Mouse (Mus musculus): ENCODE results near the gene Cacna2d1. TPM values are rescaled to one million over a fixed set of nuclear protein-coding genes. Genes with fewer than 3 reads are reported as not detected.

The Cacna2d1 gene
- polyA plus RNA-seq, 1 experiment from 2014 or later, result 25.4 TPM

- no peak overlapping the region for H3K9ac ChIP-seq
- WGBS, result 80% methylated on average over 3 of the region's 3 CpGs
- no peaks in the 10 kb centered on the region for H3K4me1 ChIP-seq (replicated peaks)
- no peak overlapping the region for H3K4me3 ChIP-seq
- H3K27ac ChIP-seq (ENCODE audit: poor library complexity, severe bottlenecking), result no peak overlapping the region
- no peak for ATAC-seq (ENCODE audit: insufficient number of reproducible peaks, low FRiP score)
- no peak overlapping the region for H3K4me2 ChIP-seq
- no peaks in the 10 kb centered on the region for H3K9me3 ChIP-seq (replicated peaks)
- no peaks in the 10 kb centered on the region for H3K27me3 ChIP-seq (replicated peaks)
- H3K36me3 ChIP-seq, result peaks cover 12% of the 10 kb centered on the region; the same call in 1 of the 2 replicates
Observed at GRCm38 (mm10) chr5:16355816-16356215, 421.3 kb downstream of the Cacna2d1 start.

DNA sequence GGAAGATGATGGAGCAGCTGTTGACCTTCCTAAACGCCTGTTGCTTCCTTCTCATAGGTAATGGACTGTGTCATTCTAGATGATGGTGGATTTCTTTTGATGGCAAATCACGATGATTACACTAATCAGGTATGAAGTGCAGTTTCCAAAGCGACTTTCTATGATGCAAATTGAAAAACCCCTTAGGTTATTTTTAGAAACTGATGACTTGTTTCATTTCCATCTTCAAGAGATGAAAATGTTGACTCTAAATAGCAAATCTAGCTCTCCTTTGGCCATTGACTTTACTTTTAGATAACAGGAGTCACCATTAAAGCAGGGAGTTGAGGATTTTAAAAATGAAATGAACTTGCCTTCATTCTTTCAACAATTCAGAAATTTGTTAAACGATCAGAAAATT is 423.2 kb downstream of the Cacna2d1 start:
- Histone ChIP-seq H3K4me1 (replicated peaks) (no peaks in the 10 kb centered on the region), H3K36me3 (peaks cover 16% of the 10 kb centered on the region; the same call in 1 of the 2 replicates), H3K4me3 (no peak overlapping the region), H3K27ac (ENCODE audit: poor library complexity, severe bottlenecking) (no peak overlapping the region), H3K9ac (no peak overlapping the region), H3K27me3 (replicated peaks) (no peaks in the 10 kb centered on the region), H3K9me3 (replicated peaks) (no peaks in the 10 kb centered on the region), H3K4me2 (no peak overlapping the region)
- WGBS, result 74% methylated on average over 4 of the region's 4 CpGs
- no peak for ATAC-seq (ENCODE audit: insufficient number of reproducible peaks, low FRiP score)

DNA sequence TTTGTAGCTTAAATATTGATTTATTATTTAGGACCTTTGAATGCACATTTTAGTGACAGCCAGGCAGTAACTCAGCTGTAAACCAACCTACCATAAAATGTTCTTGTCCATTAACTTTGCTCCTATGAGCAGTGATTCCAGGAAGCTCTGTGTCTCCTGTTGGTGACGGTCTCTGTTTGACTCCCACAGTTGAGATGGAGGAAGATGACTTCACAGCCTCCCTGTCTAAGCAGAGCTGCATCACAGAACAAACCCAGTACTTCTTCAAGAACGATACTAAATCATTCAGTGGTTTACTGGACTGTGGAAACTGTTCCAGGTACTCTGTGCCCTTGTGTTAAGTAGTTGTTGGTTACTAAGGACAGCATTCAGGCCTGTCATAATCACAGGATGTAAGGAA is 427.6 kb downstream of the Cacna2d1 start:
- Histone ChIP-seq H3K27me3 (replicated peaks) (no peaks in the 10 kb centered on the region), H3K9me3 (replicated peaks) (no peaks in the 10 kb centered on the region), H3K27ac (ENCODE audit: poor library complexity, severe bottlenecking) (no peak overlapping the region), H3K36me3 (peaks cover 14% of the 10 kb centered on the region; the same call in 1 of the 2 replicates), H3K4me1 (replicated peaks) (no peaks in the 10 kb centered on the region), H3K9ac (no peak overlapping the region), H3K4me3 (no peak overlapping the region), H3K4me2 (no peak overlapping the region)
- ATAC-seq (ENCODE audit: insufficient number of reproducible peaks, low FRiP score), result no peak
- 79% methylated on average over 2 of the region's 2 CpGs for WGBS

DNA sequence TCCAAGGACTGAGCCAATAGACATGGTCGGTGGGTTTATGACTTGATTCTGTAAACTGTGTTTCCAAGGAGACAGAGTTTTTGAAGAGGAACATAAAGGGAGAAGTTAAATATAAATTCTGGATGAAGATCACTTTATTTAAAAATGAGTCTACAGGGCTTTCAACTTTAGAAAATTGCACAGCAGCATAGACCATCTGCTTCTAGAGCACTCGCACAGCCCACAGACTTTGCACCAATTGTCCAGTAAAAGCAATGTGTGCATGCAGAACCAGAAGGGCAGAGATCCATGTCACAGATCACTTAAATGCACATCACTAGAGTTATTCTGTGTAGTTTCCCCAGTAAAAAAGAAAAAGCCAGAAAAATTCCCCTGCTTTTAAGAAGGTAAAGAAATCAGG is 428.7 kb downstream of the Cacna2d1 start:
- H3K9me3 ChIP-seq (replicated peaks), result no peaks in the 10 kb centered on the region
- 86% methylated on average over 2 of the region's 2 CpGs for WGBS

GRCm38 (mm10) chr5:16370706-16371105 is 436.2 kb downstream of the Cacna2d1 start:
- Histone ChIP-seq H3K9me3 (replicated peaks) (no peaks in the 10 kb centered on the region), H3K9ac (no peak overlapping the region), H3K36me3 (peaks cover 5% of the 10 kb centered on the region), H3K27ac (ENCODE audit: poor library complexity, severe bottlenecking) (no peak overlapping the region), H3K4me1 (replicated peaks) (no peaks in the 10 kb centered on the region), H3K4me2 (no peak overlapping the region), H3K27me3 (replicated peaks) (no peaks in the 10 kb centered on the region), H3K4me3 (no peak overlapping the region)
- no peak for ATAC-seq (ENCODE audit: insufficient number of reproducible peaks, low FRiP score)
- WGBS, result 89% methylated on average over 8 of the region's 8 CpGs

More for the DNA sequence above, 428.7 kb downstream of the Cacna2d1 start:
- Histone ChIP-seq H3K4me3 (no peak overlapping the region), H3K36me3 (peaks cover 14% of the 10 kb centered on the region; the same call in 1 of the 2 replicates), H3K9ac (no peak overlapping the region), H3K27ac (ENCODE audit: poor library complexity, severe bottlenecking) (no peak overlapping the region), H3K4me2 (no peak overlapping the region), H3K27me3 (replicated peaks) (no peaks in the 10 kb centered on the region), H3K4me1 (replicated peaks) (no peaks in the 10 kb centered on the region)
- no peak for ATAC-seq (ENCODE audit: insufficient number of reproducible peaks, low FRiP score)

- Histone ChIP-seq H3K4me3 (no peak overlapping the region), H3K27ac (ENCODE audit: poor library complexity, severe bottlenecking) (no peak overlapping the region), H3K36me3 (peaks cover 5% of the 10 kb centered on the region), H3K27me3 (replicated peaks) (no peaks in the 10 kb centered on the region), H3K4me1 (replicated peaks) (no peaks in the 10 kb centered on the region), H3K9ac (no peak overlapping the region), H3K9me3 (replicated peaks) (no peaks in the 10 kb centered on the region), H3K4me2 (no peak overlapping the region)
- WGBS, result 86% methylated on average over 4 of the region's 4 CpGs
- ATAC-seq (ENCODE audit: insufficient number of reproducible peaks, low FRiP score), result no peak
Observed at GRCm38 (mm10) chr5:16373966-16374365, 439.5 kb downstream of the Cacna2d1 start.

- Histone ChIP-seq H3K4me2 (no peak overlapping the region), H3K4me1 (replicated peaks) (no peaks in the 10 kb centered on the region), H3K27me3 (replicated peaks) (no peaks in the 10 kb centered on the region), H3K9me3 (replicated peaks) (no peaks in the 10 kb centered on the region; the same call in 1 of the 2 replicates), H3K27ac (ENCODE audit: poor library complexity, severe bottlenecking) (no peak overlapping the region), H3K9ac (no peak overlapping the region), H3K36me3 (no peaks in the 10 kb centered on the region), H3K4me3 (no peak overlapping the region)
- no peak for ATAC-seq (ENCODE audit: insufficient number of reproducible peaks, low FRiP score)
- WGBS, result 60% methylated on average over 3 of the region's 3 CpGs
Observed at GRCm38 (mm10) chr5:16376329-16376908, 441.9 kb downstream of the Cacna2d1 start.

GRCm38 (mm10) chr5:16410011-16410410 is 475.5 kb downstream of the Cacna2d1 start:
- ATAC-seq (ENCODE audit: insufficient number of reproducible peaks, low FRiP score), result no peak
- no peak overlapping the region for H3K4me2 ChIP-seq
- no peaks in the 10 kb centered on the region for H3K27me3 ChIP-seq (replicated peaks)
- no peaks in the 10 kb centered on the region for H3K9me3 ChIP-seq (replicated peaks)
- H3K4me3 ChIP-seq, result no peak overlapping the region
- WGBS, result 61% methylated on average over 8 of the region's 8 CpGs
- no peaks in the 10 kb centered on the region for H3K36me3 ChIP-seq
- H3K9ac ChIP-seq, result no peak overlapping the region
- 0 out of 2 replicates have a peak, but pooled peaks cover 2% of the 10 kb centered on the region for H3K4me1 ChIP-seq (replicated peaks)
- no peak overlapping the region for H3K27ac ChIP-seq (ENCODE audit: poor library complexity, severe bottlenecking)

DNA sequence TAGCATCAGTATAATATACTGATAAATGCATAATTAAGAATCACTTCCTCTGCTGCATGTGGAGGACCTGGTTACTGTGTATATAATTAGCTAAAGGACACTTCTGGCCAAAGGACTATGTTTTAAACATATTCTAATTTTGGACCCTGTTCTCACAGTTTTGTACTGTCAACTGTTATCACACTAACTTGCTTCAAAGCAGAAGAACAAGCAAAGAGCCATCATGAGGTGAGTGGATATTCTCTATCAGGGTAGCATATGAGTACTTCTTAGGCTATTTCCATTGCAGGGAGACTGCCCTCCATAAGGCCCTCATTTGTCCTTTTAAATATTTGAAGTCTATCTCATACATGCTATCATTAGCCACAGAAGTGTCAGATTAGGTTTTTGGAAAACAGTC is 480.2 kb downstream of the Cacna2d1 start:
- H3K36me3 ChIP-seq, result no peaks in the 10 kb centered on the region
- no peak overlapping the region for H3K27ac ChIP-seq (ENCODE audit: poor library complexity, severe bottlenecking)
- no peaks in the 10 kb centered on the region for H3K9me3 ChIP-seq (replicated peaks)
- no peaks in the 10 kb centered on the region for H3K27me3 ChIP-seq (replicated peaks)
- H3K9ac ChIP-seq, result no peak overlapping the region
- 0 out of 2 replicates have a peak, but pooled peaks cover 2% of the 10 kb centered on the region for H3K4me1 ChIP-seq (replicated peaks)
- no peak overlapping the region for H3K4me2 ChIP-seq
- no peak for ATAC-seq (ENCODE audit: insufficient number of reproducible peaks, low FRiP score)
- H3K4me3 ChIP-seq, result no peak overlapping the region

- no peaks in the 10 kb centered on the region for H3K27me3 ChIP-seq (replicated peaks)
- no peak overlapping the region for H3K9ac ChIP-seq
- ATAC-seq (ENCODE audit: insufficient number of reproducible peaks, low FRiP score), result no peak
- no peaks in the 10 kb centered on the region for H3K9me3 ChIP-seq (replicated peaks)
- WGBS, result 47% methylated on average over 1 of the region's 1 CpGs
- no peak overlapping the region for H3K4me2 ChIP-seq
- H3K4me1 ChIP-seq (replicated peaks), result 0 out of 2 replicates have a peak, but pooled peaks cover 2% of the 10 kb centered on the region
- H3K36me3 ChIP-seq, result no peaks in the 10 kb centered on the region
- no peak overlapping the region for H3K27ac ChIP-seq (ENCODE audit: poor library complexity, severe bottlenecking)
- H3K4me3 ChIP-seq, result no peak overlapping the region
Observed at GRCm38 (mm10) chr5:16417996-16418395, 483.5 kb downstream of the Cacna2d1 start.

DNA sequence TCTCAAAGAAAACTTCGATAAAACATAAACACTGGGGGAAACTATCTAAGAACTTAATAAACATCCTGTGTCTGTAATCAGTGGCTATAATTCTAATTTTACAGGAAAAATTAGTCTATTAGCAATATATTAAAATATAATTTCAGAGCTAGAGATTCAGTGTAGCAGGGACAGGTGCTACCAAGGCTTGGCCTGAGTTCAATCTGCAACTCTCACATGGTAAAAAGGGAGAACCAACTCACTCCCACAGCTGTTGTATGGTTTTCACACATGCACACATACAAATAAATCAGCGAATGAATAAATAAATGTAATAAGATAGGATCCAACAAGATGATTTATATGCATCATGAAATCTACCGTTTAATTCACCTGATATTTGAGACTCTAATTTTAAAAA is 484.0 kb downstream of the Cacna2d1 start:
- Histone ChIP-seq H3K27ac (ENCODE audit: poor library complexity, severe bottlenecking) (no peak overlapping the region), H3K4me3 (no peak overlapping the region), H3K4me1 (replicated peaks) (0 out of 2 replicates have a peak, but pooled peaks cover 2% of the 10 kb centered on the region), H3K9ac (no peak overlapping the region), H3K36me3 (no peaks in the 10 kb centered on the region), H3K9me3 (replicated peaks) (no peaks in the 10 kb centered on the region), H3K27me3 (replicated peaks) (no peaks in the 10 kb centered on the region), H3K4me2 (no peak overlapping the region)
- WGBS, result 75% methylated on average over 3 of the region's 3 CpGs
- ATAC-seq (ENCODE audit: insufficient number of reproducible peaks, low FRiP score), result no peak
